Mouse (Mus musculus) intestine, embryonic 14.5 days (tissue): ENCODE results near the gene Dnah2. TPM values are rescaled to one million over a fixed set of nuclear protein-coding genes. Genes with fewer than 3 reads are reported as not detected.

Experiments
- ATAC-seq: fragments of 200-750 bp; cut with Nextera tagmentation; replicated peaks from 2 replicates; pipeline ENCODE4 v1.8.0; 2017; ENCODE audit warnings: low read depth, moderate number of reproducible peaks, moderate TSS enrichment, moderate library complexity; ENCODE audit not compliant: low FRiP score, low TSS enrichment
- DNase-seq: peaks from one replicate; pipeline ENCODE4 v3.0.0-alpha.2; 2018; ENCODE audit warnings: low spot score
- H3K27ac ChIP-seq: fragments of 300-500 bp; sonication (generic); 2 replicates; pipeline ENCODE4 v1.5.1; 2014; ENCODE audit warnings: low read depth, mild to moderate bottlenecking, control low read depth
- H3K27me3 ChIP-seq: fragments of 300-500 bp; sonication (generic); replicated peaks from 2 replicates; pipeline ENCODE4 v1.6.1; 2014; ENCODE audit warnings: low read length, control low read depth; ENCODE audit not compliant: control insufficient read depth, insufficient read depth
- H3K36me3 ChIP-seq: fragments of 300-500 bp; sonication (generic); 2 replicates; pipeline ENCODE4 v1.6.1; 2014; ENCODE audit warnings: low read length, control low read depth; ENCODE audit not compliant: control insufficient read depth, insufficient read depth
- H3K4me1 ChIP-seq: fragments of 300-500 bp; sonication (generic); replicated peaks from 2 replicates; pipeline ENCODE4 v1.6.1; 2014; ENCODE audit warnings: low read length, control low read depth, mixed read lengths; ENCODE audit not compliant: control insufficient read depth, insufficient read depth
- H3K4me2 ChIP-seq: fragments of 300-500 bp; sonication (generic); 2 replicates; pipeline ENCODE4 v1.6.1; 2014; ENCODE audit warnings: low read length
- H3K4me3 ChIP-seq: fragments of 300-500 bp; sonication (generic); 2 replicates; pipeline ENCODE4 v1.5.1; 2014; ENCODE audit warnings: low read depth, low read length, control low read depth, mixed read lengths
- H3K9ac ChIP-seq: fragments of 300-500 bp; sonication (generic); 2 replicates; pipeline ENCODE4 v1.6.1; 2014; ENCODE audit warnings: mild to moderate bottlenecking, low read length
- H3K9me3 ChIP-seq: fragments of 300-500 bp; sonication (generic); 2 replicates; pipeline ENCODE4 v1.6.1; 2016; ENCODE audit warnings: low read length, control low read depth; ENCODE audit not compliant: control insufficient read depth
- WGBS: fragments of 180-500 bp; shearing (Covaris S2); extraction: QIAGEN DNeasy Blood & Tissue Kit; methylation state at CpG from one replicate; pipeline ENCODE4 v1.1.7; 2014; 5-methylcytosine and 5-hydroxymethylcytosine counted together
- polyA plus RNA-seq: library from polyadenylated mRNA; unstranded; fragments of >200 nt; fragmentation: Nextera tagmentation; extraction: Ambion mirVana; gene quantifications from 2 replicates; pipeline ENCODE4 v1.2.1, GENCODE M21; 2014

Gene Dnah2
- polyA plus RNA-seq, 1 experiment from 2014 or later: 1.9 TPM

- Histone ChIP-seq H3K4me1 (peaks cover 47% of the 10 kb centered on the region), H3K4me3 (peak overlapping the region; percentile 68), H3K9me3 (no peaks in the 10 kb centered on the region), H3K27me3 (no peaks in the 10 kb centered on the region), H3K36me3 (peaks cover 42% of the 10 kb centered on the region), H3K4me2 (peak overlapping the region; percentile 85), H3K27ac (peak overlapping the region; percentile 98), H3K9ac (peak overlapping the region; percentile 77)
- under 1% methylated on average over 41 of the region's 41 CpGs for WGBS
- DNase-seq (peak; percentile 80), ATAC-seq (peak; percentile 2; the same call in 1 of the 2 replicates)
These were observed 138.4 kb downstream of the Dnah2 start for GRCm38 (mm10) chr11:69410310-69411072.

GRCm38 (mm10) chr11:69410045-69410309 is 138.9 kb downstream of the Dnah2 start:
- Histone ChIP-seq H3K27me3 (no peaks in the 10 kb centered on the region), H3K36me3 (peaks cover 47% of the 10 kb centered on the region), H3K4me3 (peak overlapping the region; percentile 68), H3K4me1 (peaks cover 45% of the 10 kb centered on the region), H3K9ac (peak overlapping the region; percentile 77), H3K27ac (peak overlapping the region; percentile 98), H3K4me2 (peak overlapping the region; percentile 85), H3K9me3 (no peaks in the 10 kb centered on the region)
- ATAC-seq (no peak), DNase-seq (no peak)
- 0% methylated on average over 18 of the region's 18 CpGs for WGBS

- WGBS: under 1% methylated on average over 45 of the region's 46 CpGs
- ATAC-seq: peak; percentile 41
These were observed 139.4 kb downstream of the Dnah2 start for GRCm38 (mm10) chr11:69409378-69410044.

GRCm38 (mm10) chr11:69408541-69409377 is 140.2 kb downstream of the Dnah2 start:
- H3K9ac ChIP-seq: peak overlapping the region; percentile 77
- H3K4me3 ChIP-seq: peak overlapping the region; percentile 68
- peaks cover 58% of the 10 kb centered on the region for H3K36me3 ChIP-seq
- H3K4me1 ChIP-seq: peaks cover 32% of the 10 kb centered on the region
- H3K9me3 ChIP-seq: no peaks in the 10 kb centered on the region
- ATAC-seq (peak; percentile 61), DNase-seq (peak; percentile 90)
- WGBS: under 1% methylated on average over 33 of the region's 33 CpGs
- H3K27me3 ChIP-seq: no peaks in the 10 kb centered on the region
- H3K27ac ChIP-seq: peak overlapping the region; percentile 98
- peak overlapping the region; percentile 85 for H3K4me2 ChIP-seq

More at GRCm38 (mm10) chr11:69409378-69410044, 139.4 kb downstream of the Dnah2 start:
- DNase-seq: peak; percentile 95
- Histone ChIP-seq H3K4me1 (peaks cover 40% of the 10 kb centered on the region), H3K4me2 (peak overlapping the region; percentile 85), H3K9me3 (no peaks in the 10 kb centered on the region), H3K36me3 (peaks cover 51% of the 10 kb centered on the region), H3K27ac (peak overlapping the region; percentile 98), H3K4me3 (peak overlapping the region; percentile 68), H3K9ac (peak overlapping the region; percentile 77), H3K27me3 (no peaks in the 10 kb centered on the region)

GRCm38 (mm10) chr11:69407724-69408004 is 141.2 kb downstream of the Dnah2 start:
- H3K4me2 ChIP-seq: no peak overlapping the region; the same call in 1 of the 2 replicates
- no peak for ATAC-seq
- no peaks in the 10 kb centered on the region for H3K27me3 ChIP-seq
- peak overlapping the region; percentile 8; the same call in 1 of the 2 replicates for H3K9ac ChIP-seq
- no peak for DNase-seq
- H3K4me3 ChIP-seq: no peak overlapping the region
- H3K4me1 ChIP-seq: peaks cover 21% of the 10 kb centered on the region
- H3K36me3 ChIP-seq: peaks cover 58% of the 10 kb centered on the region
- H3K27ac ChIP-seq: no peak overlapping the region
- no peaks in the 10 kb centered on the region for H3K9me3 ChIP-seq
- WGBS: 83% methylated on average over 4 of the region's 4 CpGs

- ATAC-seq (no peak), DNase-seq (no peak)
- Histone ChIP-seq H3K9me3 (no peaks in the 10 kb centered on the region), H3K4me3 (no peak overlapping the region), H3K9ac (no peak overlapping the region), H3K27me3 (no peaks in the 10 kb centered on the region), H3K4me2 (no peak overlapping the region), H3K36me3 (peaks cover 60% of the 10 kb centered on the region), H3K27ac (no peak overlapping the region), H3K4me1 (peaks cover 17% of the 10 kb centered on the region)
- 90% methylated on average over 15 of the region's 16 CpGs for WGBS
These were observed 141.8 kb downstream of the Dnah2 start for GRCm38 (mm10) chr11:69406867-69407723.

GRCm38 (mm10) chr11:69406282-69406681 is 142.6 kb downstream of the Dnah2 start:
- no peak for ATAC-seq
- 84% methylated on average over 19 of the region's 19 CpGs for WGBS
- peaks cover 69% of the 10 kb centered on the region for H3K36me3 ChIP-seq

More at GRCm38 (mm10) chr11:69406282-69406681, 142.6 kb downstream of the Dnah2 start:
- Histone ChIP-seq H3K4me3 (no peak overlapping the region), H3K27me3 (no peaks in the 10 kb centered on the region), H3K9ac (no peak overlapping the region), H3K4me2 (no peak overlapping the region), H3K27ac (no peak overlapping the region), H3K9me3 (no peaks in the 10 kb centered on the region), H3K4me1 (peaks cover 12% of the 10 kb centered on the region)
- DNase-seq: no peak
